Mouse (Mus musculus): ENCODE measurements at regions not wholly inside any gene's neighbourhood (a gene's known extent, or its start where the extent isn't known, plus 50 kb on each side); places are given as distances from the start of the nearest gene placed in this dataset.

GRCm38 (mm10) chr17:45798456-45798855 lies 64.8 kb upstream of the 1600014C23Rik start:
- TF ChIP-seq POLR2A (IDR thresholded peaks at IDR 0.05; ENCODE audit: extremely low read depth, insufficient read depth, low read length) (no peak), CTCF (IDR thresholded peaks at IDR 0.05; ENCODE audit: extremely low read depth, insufficient read depth, low read length) (no peak)
